Mouse (Mus musculus): Measurements from ENCODE around the gene Tmcc3.

DNA sequence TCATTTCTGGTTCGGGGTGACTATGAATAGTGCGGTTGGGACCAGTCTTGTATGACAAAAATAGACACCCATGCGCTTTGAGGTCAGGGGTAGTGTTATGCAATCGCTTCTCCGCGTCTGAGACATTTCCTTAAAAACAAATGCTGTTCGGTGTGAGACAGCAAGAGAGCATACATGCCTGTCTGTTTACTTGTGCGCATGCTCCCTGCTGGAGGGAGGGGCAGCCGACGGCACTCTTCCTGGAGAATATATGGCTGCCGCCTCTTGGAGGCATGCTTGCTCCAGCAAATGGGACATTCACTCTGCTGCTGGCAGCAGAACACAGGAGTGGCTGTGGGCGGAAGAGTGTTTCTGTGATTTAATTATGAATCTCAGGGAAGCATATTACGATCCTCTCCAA lies 66.6 kb downstream of the Tmcc3 start:
- TF ChIP-seq POLR2A (IDR thresholded peaks at IDR 0.05; ENCODE audit: control insufficient read depth, extremely low read depth, insufficient read depth, low read length, poor library complexity) (no peak), CTCF (IDR thresholded peaks at IDR 0.05; ENCODE audit: borderline replicate concordance, control insufficient read depth, extremely low read depth, insufficient read depth, low read length, poor library complexity) (no peak)

All from thymus, adult 2 months (tissue).